Mouse (Mus musculus): ENCODE data around the gene Akp3.

- no peak for TF ChIP-seq CTCF (IDR thresholded peaks at IDR 0.05; ENCODE audit: borderline replicate concordance, insufficient read depth, low read length)
- TF ChIP-seq POLR2A (IDR thresholded peaks at IDR 0.05; ENCODE audit: low read depth, low read length) = no peak
Measured at GRCm38 (mm10) chr1:87155531-87156198, 30.9 kb downstream of the Akp3 start.

Data from embryonic fibroblast, embryonic 13.5 days (primary cell).